Mouse (Mus musculus): ENCODE results near the gene Abi3bp. TPM values are rescaled to one million over a fixed set of nuclear protein-coding genes. Genes with fewer than 3 reads are reported as not detected.
A peak's percentile ranks its signal among the peaks of the same experiment; 100 is the strongest.

Abi3bp gene
- total and polyA plus RNA-seq, 2 experiments = 1.3 to 2.1 TPM

DNA sequence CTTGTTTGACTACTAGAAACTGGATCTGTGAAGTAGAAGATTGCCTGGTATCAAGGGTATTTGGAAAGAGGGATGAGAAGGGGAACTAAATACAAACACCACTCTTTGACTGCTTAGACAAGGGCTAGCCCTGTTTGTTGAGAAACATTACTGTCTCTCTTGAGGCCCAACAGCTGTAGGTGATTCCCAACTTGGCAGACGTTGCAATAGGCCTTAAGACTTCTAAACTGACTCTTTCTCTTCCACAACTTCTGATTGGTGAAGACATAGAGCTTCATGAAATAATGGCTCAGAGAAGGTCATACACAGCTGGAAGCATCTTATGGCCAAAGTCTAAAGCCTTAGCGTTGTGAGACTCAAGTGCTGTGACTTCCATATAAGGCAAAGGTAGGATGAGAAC lies 26.2 kb upstream of the Abi3bp start:
- no peaks in the 10 kb centered on the region for H3K27me3 ChIP-seq (ENCODE audit: control insufficient read depth, insufficient read depth, low read length)
- TF ChIP-seq CTCF (IDR thresholded peaks at IDR 0.05; ENCODE audit: low read depth, low read length) (no peak), POLR2A (IDR thresholded peaks at IDR 0.05; ENCODE audit: extremely low read depth, insufficient read depth, low read length) (no peak)
- no peaks in the 10 kb centered on the region for H3K79me2 ChIP-seq (ENCODE audit: control insufficient read depth, insufficient read depth, low read length)
- no peak for DNase-seq (ENCODE audit: extremely low read depth, low read depth, low spot score)
- H3K4me3 ChIP-seq (ENCODE audit: insufficient read depth, low read depth, low read length) = no peak overlapping the region
- no peak overlapping the region for H3K27ac ChIP-seq (replicated peaks; ENCODE audit: insufficient read depth, low read depth, low read length)
- no peak overlapping the region for H3K9ac ChIP-seq (ENCODE audit: low read depth, low read length)
- 70% methylated on average over 2 of the region's 2 CpGs for whole genome bisulfite sequencing
- H3K36me3 ChIP-seq (ENCODE audit: control insufficient read depth, insufficient read depth, low read length) = no peaks in the 10 kb centered on the region
- H3K4me1 ChIP-seq (ENCODE audit: control insufficient read depth, insufficient read depth, low read length) = no peaks in the 10 kb centered on the region

DNA sequence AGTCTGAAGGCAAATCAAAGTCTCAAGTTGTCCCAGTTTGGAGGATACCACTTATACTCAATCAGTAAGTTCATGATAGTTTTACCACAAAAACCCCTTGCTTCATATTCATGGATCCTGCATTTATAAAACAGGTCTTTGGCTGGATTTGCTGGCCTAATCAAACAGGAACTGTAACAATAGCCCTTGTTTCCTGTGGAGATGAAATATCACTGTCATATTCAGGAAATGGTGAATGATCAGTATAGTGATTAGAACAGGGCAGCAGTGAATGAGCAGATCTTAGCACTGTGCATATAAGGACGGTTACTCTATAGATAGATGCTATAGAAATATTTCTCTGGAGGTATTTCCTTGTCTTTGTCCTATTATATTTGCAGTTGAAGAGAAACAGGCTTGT lies 25.8 kb upstream of the Abi3bp start:
- Histone ChIP-seq H3K36me3 (ENCODE audit: control insufficient read depth, insufficient read depth, low read length) (no peaks in the 10 kb centered on the region), H3K27me3 (ENCODE audit: control insufficient read depth, insufficient read depth, low read length) (no peaks in the 10 kb centered on the region), H3K4me1 (ENCODE audit: control insufficient read depth, insufficient read depth, low read length) (no peaks in the 10 kb centered on the region), H3K27ac (replicated peaks; ENCODE audit: insufficient read depth, low read depth, low read length) (no peak overlapping the region), H3K79me2 (ENCODE audit: control insufficient read depth, insufficient read depth, low read length) (no peaks in the 10 kb centered on the region), H3K4me3 (ENCODE audit: insufficient read depth, low read depth, low read length) (no peak overlapping the region), H3K9ac (ENCODE audit: low read depth, low read length) (no peak overlapping the region)
- no peak for TF ChIP-seq POLR2A (IDR thresholded peaks at IDR 0.05; ENCODE audit: extremely low read depth, insufficient read depth, low read length)
- no peak for TF ChIP-seq CTCF (IDR thresholded peaks at IDR 0.05; ENCODE audit: low read depth, low read length)
- DNase-seq (ENCODE audit: extremely low read depth, low read depth, low spot score) = no peak
- 74% methylated on average over 1 of the region's 1 CpGs for WGBS

GRCm38 (mm10) chr16:56458052-56458754 lies 19.5 kb upstream of the Abi3bp start:
- no peak for TF ChIP-seq POLR2A (IDR thresholded peaks at IDR 0.05; ENCODE audit: extremely low read depth, insufficient read depth, low read length)
- no peak for TF ChIP-seq CTCF (IDR thresholded peaks at IDR 0.05; ENCODE audit: low read depth, low read length)
- H3K27me3 ChIP-seq (ENCODE audit: control insufficient read depth, insufficient read depth, low read length) = no peaks in the 10 kb centered on the region
- no peak overlapping the region for H3K27ac ChIP-seq (replicated peaks; ENCODE audit: insufficient read depth, low read depth, low read length)
- 83% methylated on average over 8 of the region's 8 CpGs for WGBS
- no peaks in the 10 kb centered on the region for H3K36me3 ChIP-seq (ENCODE audit: control insufficient read depth, insufficient read depth, low read length)
- no peak overlapping the region for H3K9ac ChIP-seq (ENCODE audit: low read depth, low read length)
- H3K4me1 ChIP-seq (ENCODE audit: control insufficient read depth, insufficient read depth, low read length) = no peaks in the 10 kb centered on the region
- DNase-seq (ENCODE audit: extremely low read depth, low read depth, low spot score) = no peak
- H3K79me2 ChIP-seq (ENCODE audit: control insufficient read depth, insufficient read depth, low read length) = no peaks in the 10 kb centered on the region
- H3K4me3 ChIP-seq (ENCODE audit: insufficient read depth, low read depth, low read length) = no peak overlapping the region

GRCm38 (mm10) chr16:56473160-56473559 lies 4.5 kb upstream of the Abi3bp start:
- Histone ChIP-seq H3K4me1 (ENCODE audit: control insufficient read depth, insufficient read depth, low read length) (no peaks in the 10 kb centered on the region), H3K79me2 (ENCODE audit: control insufficient read depth, insufficient read depth, low read length) (no peaks in the 10 kb centered on the region), H3K4me3 (ENCODE audit: insufficient read depth, low read depth, low read length) (no peak overlapping the region), H3K36me3 (ENCODE audit: control insufficient read depth, insufficient read depth, low read length) (no peaks in the 10 kb centered on the region), H3K9ac (ENCODE audit: low read depth, low read length) (no peak overlapping the region), H3K27ac (replicated peaks; ENCODE audit: insufficient read depth, low read depth, low read length) (no peak overlapping the region), H3K27me3 (ENCODE audit: control insufficient read depth, insufficient read depth, low read length) (no peaks in the 10 kb centered on the region)
- TF ChIP-seq POLR2A (IDR thresholded peaks at IDR 0.05; ENCODE audit: extremely low read depth, insufficient read depth, low read length) (no peak), CTCF (IDR thresholded peaks at IDR 0.05; ENCODE audit: low read depth, low read length) (no peak)
- DNase-seq (ENCODE audit: extremely low read depth, low read depth, low spot score) = no peak
- WGBS = 91% methylated on average over 2 of the region's 2 CpGs

DNA sequence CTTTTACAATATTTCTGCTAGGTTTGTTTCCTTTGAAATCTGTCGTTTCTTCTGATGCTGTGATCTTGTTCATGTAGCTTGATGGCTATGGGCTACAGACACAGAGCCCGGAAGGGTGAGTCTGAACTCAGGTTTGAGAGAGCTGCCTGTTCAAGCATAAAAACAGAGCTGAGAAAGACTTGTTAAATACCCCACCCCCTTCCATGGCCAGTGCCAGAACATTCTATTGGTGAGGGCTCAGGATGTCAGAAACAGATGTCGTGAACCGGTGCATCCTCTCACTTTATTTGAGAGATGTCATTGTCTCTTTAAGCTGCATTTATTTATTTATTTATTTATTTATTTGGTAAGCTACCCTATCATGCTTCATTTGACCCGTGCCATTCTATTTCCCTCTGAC lies 2.0 kb upstream of the Abi3bp start:
- no peak overlapping the region for H3K9ac ChIP-seq (ENCODE audit: low read depth, low read length)
- TF ChIP-seq CTCF (IDR thresholded peaks at IDR 0.05; ENCODE audit: low read depth, low read length) (no peak), POLR2A (IDR thresholded peaks at IDR 0.05; ENCODE audit: extremely low read depth, insufficient read depth, low read length) (no peak)
- H3K4me1 ChIP-seq (ENCODE audit: control insufficient read depth, insufficient read depth, low read length) = no peaks in the 10 kb centered on the region
- H3K27ac ChIP-seq (replicated peaks; ENCODE audit: insufficient read depth, low read depth, low read length) = no peak overlapping the region
- no peaks in the 10 kb centered on the region for H3K27me3 ChIP-seq (ENCODE audit: control insufficient read depth, insufficient read depth, low read length)
- no peaks in the 10 kb centered on the region for H3K36me3 ChIP-seq (ENCODE audit: control insufficient read depth, insufficient read depth, low read length)
- no peaks in the 10 kb centered on the region for H3K79me2 ChIP-seq (ENCODE audit: control insufficient read depth, insufficient read depth, low read length)
- DNase-seq (ENCODE audit: extremely low read depth, low read depth, low spot score) = no peak
- H3K4me3 ChIP-seq (ENCODE audit: insufficient read depth, low read depth, low read length) = no peak overlapping the region
- 80% methylated on average over 5 of the region's 5 CpGs for WGBS

- H3K27ac ChIP-seq (replicated peaks; ENCODE audit: insufficient read depth, low read depth, low read length) = no peak overlapping the region
- 48% methylated on average over 12 of the region's 12 CpGs for WGBS
- H3K9ac ChIP-seq (ENCODE audit: low read depth, low read length) = no peak overlapping the region
- no peaks in the 10 kb centered on the region for H3K79me2 ChIP-seq (ENCODE audit: control insufficient read depth, insufficient read depth, low read length)
- no peaks in the 10 kb centered on the region for H3K27me3 ChIP-seq (ENCODE audit: control insufficient read depth, insufficient read depth, low read length)
- DNase-seq (ENCODE audit: extremely low read depth, low read depth, low spot score) = no peak
- TF ChIP-seq POLR2A (IDR thresholded peaks at IDR 0.05; ENCODE audit: extremely low read depth, insufficient read depth, low read length) (no peak), CTCF (IDR thresholded peaks at IDR 0.05; ENCODE audit: low read depth, low read length) (no peak)
- peak overlapping the region; percentile 43 for H3K4me3 ChIP-seq (ENCODE audit: insufficient read depth, low read depth, low read length)
- no peaks in the 10 kb centered on the region for H3K4me1 ChIP-seq (ENCODE audit: control insufficient read depth, insufficient read depth, low read length)
- no peaks in the 10 kb centered on the region for H3K36me3 ChIP-seq (ENCODE audit: control insufficient read depth, insufficient read depth, low read length)
Measured at GRCm38 (mm10) chr16:56478575-56479191, 1.0 kb downstream of the Abi3bp start.
